Mouse (Mus musculus): ENCODE measurements around the gene Ccdc12. TPM values are rescaled to one million over a fixed set of nuclear protein-coding genes. Genes with fewer than 3 reads are reported as not detected.
A peak's percentile ranks its signal among the peaks of the same experiment; 100 is the strongest.

Ccdc12 gene
- polyA plus RNA-seq, 1 experiment from 2014 or later = 122 TPM

- H3K4me2 ChIP-seq (replicated peaks; ENCODE audit: low read depth) = no peak overlapping the region
- no peak overlapping the region for H3K9ac ChIP-seq (ENCODE audit: low read depth, low read length)
- ATAC-seq = no peak
- 55% methylated on average over 5 of the region's 5 CpGs for WGBS
- TF ChIP-seq CTCF (IDR thresholded peaks at IDR 0.05; ENCODE audit: low read depth) = no peak
- H3K27me3 ChIP-seq (replicated peaks; ENCODE audit: control insufficient read depth, insufficient read depth, low read length) = no peaks in the 10 kb centered on the region
- no peak overlapping the region for H3K4me3 ChIP-seq (ENCODE audit: low read depth, low read length)
- H3K9me3 ChIP-seq (ENCODE audit: control insufficient read depth) = no peaks in the 10 kb centered on the region
- H3K4me1 ChIP-seq (replicated peaks; ENCODE audit: control insufficient read depth, insufficient read depth, low read length) = no peaks in the 10 kb centered on the region
- no peak overlapping the region for H3K27ac ChIP-seq (ENCODE audit: low read depth, low read length)
- peaks cover 12% of the 10 kb centered on the region; the same call in 1 of the 2 replicates for H3K36me3 ChIP-seq (ENCODE audit: control insufficient read depth, insufficient read depth)
Measured at GRCm38 (mm10) chr9:110642812-110643524, 13.3 kb upstream of the Ccdc12 start.

GRCm38 (mm10) chr9:110643787-110644186 lies 12.5 kb upstream of the Ccdc12 start:
- no peak overlapping the region for H3K9ac ChIP-seq (ENCODE audit: low read depth, low read length)
- no peaks in the 10 kb centered on the region for H3K4me1 ChIP-seq (replicated peaks; ENCODE audit: control insufficient read depth, insufficient read depth, low read length)
- peaks cover 8% of the 10 kb centered on the region; the same call in 1 of the 2 replicates for H3K36me3 ChIP-seq (ENCODE audit: control insufficient read depth, insufficient read depth)
- no peak for ATAC-seq
- H3K9me3 ChIP-seq (ENCODE audit: control insufficient read depth) = no peaks in the 10 kb centered on the region
- WGBS = 57% methylated on average over 9 of the region's 9 CpGs
- H3K4me2 ChIP-seq (replicated peaks; ENCODE audit: low read depth) = no peak overlapping the region
- H3K4me3 ChIP-seq (ENCODE audit: low read depth, low read length) = no peak overlapping the region
- no peaks in the 10 kb centered on the region for H3K27me3 ChIP-seq (replicated peaks; ENCODE audit: control insufficient read depth, insufficient read depth, low read length)
- TF ChIP-seq CTCF (IDR thresholded peaks at IDR 0.05; ENCODE audit: low read depth) = no peak
- H3K27ac ChIP-seq (ENCODE audit: low read depth, low read length) = no peak overlapping the region

- H3K27ac ChIP-seq (ENCODE audit: low read depth, low read length) = no peak overlapping the region
- no peak for ATAC-seq
- H3K4me2 ChIP-seq (replicated peaks; ENCODE audit: low read depth) = no peak overlapping the region
- TF ChIP-seq CTCF (IDR thresholded peaks at IDR 0.05; ENCODE audit: low read depth) = no peak
- H3K36me3 ChIP-seq (ENCODE audit: control insufficient read depth, insufficient read depth) = peaks cover 5% of the 10 kb centered on the region; the same call in 1 of the 2 replicates
- no peak overlapping the region for H3K9ac ChIP-seq (ENCODE audit: low read depth, low read length)
- WGBS = 90% methylated on average over 10 of the region's 10 CpGs
- H3K4me3 ChIP-seq (ENCODE audit: low read depth, low read length) = no peak overlapping the region
- H3K27me3 ChIP-seq (replicated peaks; ENCODE audit: control insufficient read depth, insufficient read depth, low read length) = no peaks in the 10 kb centered on the region
- H3K4me1 ChIP-seq (replicated peaks; ENCODE audit: control insufficient read depth, insufficient read depth, low read length) = no peaks in the 10 kb centered on the region
- H3K9me3 ChIP-seq (ENCODE audit: control insufficient read depth) = no peaks in the 10 kb centered on the region
Measured at GRCm38 (mm10) chr9:110644295-110644694, 12.0 kb upstream of the Ccdc12 start.

GRCm38 (mm10) chr9:110645219-110645618 lies 11.1 kb upstream of the Ccdc12 start:
- ATAC-seq = no peak
- peaks cover 5% of the 10 kb centered on the region; the same call in 1 of the 2 replicates for H3K36me3 ChIP-seq (ENCODE audit: control insufficient read depth, insufficient read depth)
- no peaks in the 10 kb centered on the region for H3K27me3 ChIP-seq (replicated peaks; ENCODE audit: control insufficient read depth, insufficient read depth, low read length)
- 76% methylated on average over 9 of the region's 9 CpGs for WGBS
- no peak overlapping the region for H3K27ac ChIP-seq (ENCODE audit: low read depth, low read length)
- H3K4me3 ChIP-seq (ENCODE audit: low read depth, low read length) = no peak overlapping the region
- no peak for TF ChIP-seq CTCF (IDR thresholded peaks at IDR 0.05; ENCODE audit: low read depth)
- no peak overlapping the region for H3K4me2 ChIP-seq (replicated peaks; ENCODE audit: low read depth)
- H3K4me1 ChIP-seq (replicated peaks; ENCODE audit: control insufficient read depth, insufficient read depth, low read length) = no peaks in the 10 kb centered on the region
- no peaks in the 10 kb centered on the region for H3K9me3 ChIP-seq (ENCODE audit: control insufficient read depth)
- no peak overlapping the region for H3K9ac ChIP-seq (ENCODE audit: low read depth, low read length)

- H3K36me3 ChIP-seq (ENCODE audit: control insufficient read depth, insufficient read depth) = no peaks in the 10 kb centered on the region
- H3K4me2 ChIP-seq (replicated peaks; ENCODE audit: low read depth) = no peak overlapping the region
- H3K9ac ChIP-seq (ENCODE audit: low read depth, low read length) = no peak overlapping the region
- no peak for TF ChIP-seq CTCF (IDR thresholded peaks at IDR 0.05; ENCODE audit: low read depth)
- no peaks in the 10 kb centered on the region for H3K9me3 ChIP-seq (ENCODE audit: control insufficient read depth)
- no peaks in the 10 kb centered on the region; the same call in 1 of the 2 replicates for H3K27me3 ChIP-seq (replicated peaks; ENCODE audit: control insufficient read depth, insufficient read depth, low read length)
- no peak overlapping the region for H3K27ac ChIP-seq (ENCODE audit: low read depth, low read length)
- no peak for ATAC-seq
- no peaks in the 10 kb centered on the region for H3K4me1 ChIP-seq (replicated peaks; ENCODE audit: control insufficient read depth, insufficient read depth, low read length)
- no peak overlapping the region for H3K4me3 ChIP-seq (ENCODE audit: low read depth, low read length)
Measured at GRCm38 (mm10) chr9:110649775-110650174, 6.5 kb upstream of the Ccdc12 start.

GRCm38 (mm10) chr9:110651931-110652722 lies 4.2 kb upstream of the Ccdc12 start:
- H3K4me2 ChIP-seq (replicated peaks; ENCODE audit: low read depth) = peak overlapping the region; percentile 98
- H3K4me1 ChIP-seq (replicated peaks; ENCODE audit: control insufficient read depth, insufficient read depth, low read length) = no peaks in the 10 kb centered on the region
- 14% methylated on average over 13 of the region's 13 CpGs for WGBS
- H3K4me3 ChIP-seq (ENCODE audit: low read depth, low read length) = peak overlapping the region; percentile 69
- no peaks in the 10 kb centered on the region for H3K9me3 ChIP-seq (ENCODE audit: control insufficient read depth)
- no peak overlapping the region for H3K27ac ChIP-seq (ENCODE audit: low read depth, low read length)
- no peaks in the 10 kb centered on the region for H3K36me3 ChIP-seq (ENCODE audit: control insufficient read depth, insufficient read depth)
- no peaks in the 10 kb centered on the region; the same call in 1 of the 2 replicates for H3K27me3 ChIP-seq (replicated peaks; ENCODE audit: control insufficient read depth, insufficient read depth, low read length)
- peak; percentile 63 for TF ChIP-seq CTCF (IDR thresholded peaks at IDR 0.05; ENCODE audit: low read depth)
- no peak for ATAC-seq
- H3K9ac ChIP-seq (ENCODE audit: low read depth, low read length) = 0 out of 2 replicates have a peak overlapping the region, but pooled peaks have one; percentile 11
